Mouse (Mus musculus): ENCODE data around the gene Ltf.

Ltf gene

DNA sequence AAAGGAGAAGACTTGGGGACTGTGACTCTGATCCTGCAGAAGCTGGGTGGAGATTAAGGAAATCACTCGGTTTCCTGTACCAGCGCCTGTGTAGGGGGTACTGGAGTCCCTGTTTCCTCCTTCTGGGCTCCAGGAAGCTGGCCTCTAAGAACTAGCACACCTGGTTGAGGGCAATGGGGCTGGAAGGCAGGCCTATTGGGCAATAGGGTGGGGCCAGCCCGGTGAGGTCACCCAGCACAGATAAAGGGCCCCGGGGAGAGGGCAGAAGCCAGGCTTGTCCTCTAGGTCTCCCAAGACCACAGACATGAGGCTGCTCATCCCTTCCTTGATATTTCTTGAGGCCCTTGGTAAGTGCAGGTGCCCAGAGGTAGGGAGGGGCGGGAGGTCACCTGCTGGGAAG, at the start of gene Ltf:
Gene Ltf, plus strand, starts transcription at position 250 of the 400 bp plus-strand sequence.
- DNase-seq (ENCODE audit: low spot score in 2 of 2) = peak in 1 of 2 experiments; percentile 35

DNA sequence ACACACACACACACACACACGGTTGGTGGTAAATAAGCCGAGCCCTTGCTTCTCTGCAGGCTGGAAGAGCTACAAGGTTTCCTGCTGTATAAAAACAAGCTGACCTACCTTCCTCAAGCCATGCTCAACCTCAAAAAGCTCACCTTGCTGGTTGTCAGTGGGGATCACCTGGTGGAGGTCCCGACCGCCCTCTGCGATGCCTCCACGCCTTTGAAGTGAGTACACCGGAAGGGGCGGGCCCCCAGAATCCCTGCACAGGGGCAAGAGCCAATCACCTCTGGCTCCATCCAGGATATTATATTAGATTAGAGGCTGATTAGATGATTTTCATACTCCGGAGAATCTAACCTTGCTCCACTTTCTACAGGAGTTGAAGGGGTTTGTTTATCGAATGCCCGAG, 39.7 kb upstream of the Ltf start:
- no peak for DNase-seq (ENCODE audit: low spot score in 2 of 2)

DNA sequence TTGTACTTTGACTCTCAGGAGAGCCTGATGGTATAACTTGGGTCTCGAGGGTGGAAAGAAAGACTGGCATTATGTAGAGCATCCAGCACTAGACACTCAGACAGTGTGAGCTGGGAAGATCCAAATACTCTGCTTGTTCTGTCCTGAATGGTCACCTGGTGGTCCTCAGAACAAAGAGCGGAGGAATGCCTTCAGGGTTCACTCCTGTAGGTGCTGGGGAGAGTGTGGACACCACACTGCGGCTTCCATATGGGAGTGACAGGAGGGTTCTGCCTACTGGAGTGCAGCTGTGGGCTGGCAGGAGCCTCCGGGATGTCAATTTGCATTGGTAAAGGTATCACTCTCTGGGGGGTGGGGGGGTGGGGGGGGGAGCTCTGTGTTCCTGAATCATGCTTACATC, 36.7 kb upstream of the Ltf start:
- no peak for DNase-seq (ENCODE audit: low spot score in 2 of 2)

GRCm38 (mm10) chr9:110984096-110984495, 35.0 kb upstream of the Ltf start:
- DNase-seq (ENCODE audit: low spot score in 2 of 2) = no peak

GRCm38 (mm10) chr9:110985541-110985940, 33.5 kb upstream of the Ltf start:
- DNase-seq (ENCODE audit: low spot score in 2 of 2) = no peak

DNA sequence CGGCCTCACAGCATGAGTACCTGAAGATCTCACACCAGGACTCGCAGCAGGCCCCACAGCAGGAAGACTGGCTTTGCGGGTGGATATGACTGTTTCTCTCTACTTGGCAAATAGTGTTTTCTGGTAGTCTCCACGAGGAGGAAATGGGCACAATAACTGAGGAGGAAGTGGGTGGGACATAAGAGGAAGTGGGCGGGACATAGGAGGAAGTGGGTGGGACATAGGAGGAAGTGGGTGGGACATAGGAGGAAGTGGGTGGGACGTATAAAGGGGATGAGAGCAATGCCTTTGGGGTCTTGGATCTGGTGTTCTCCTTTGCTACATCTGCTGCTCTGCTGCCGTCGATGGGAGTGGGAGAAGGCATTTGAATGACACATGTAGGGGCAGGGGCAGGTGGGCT, 33.1 kb upstream of the Ltf start:
- DNase-seq (ENCODE audit: low spot score in 2 of 2) = no peak

DNA sequence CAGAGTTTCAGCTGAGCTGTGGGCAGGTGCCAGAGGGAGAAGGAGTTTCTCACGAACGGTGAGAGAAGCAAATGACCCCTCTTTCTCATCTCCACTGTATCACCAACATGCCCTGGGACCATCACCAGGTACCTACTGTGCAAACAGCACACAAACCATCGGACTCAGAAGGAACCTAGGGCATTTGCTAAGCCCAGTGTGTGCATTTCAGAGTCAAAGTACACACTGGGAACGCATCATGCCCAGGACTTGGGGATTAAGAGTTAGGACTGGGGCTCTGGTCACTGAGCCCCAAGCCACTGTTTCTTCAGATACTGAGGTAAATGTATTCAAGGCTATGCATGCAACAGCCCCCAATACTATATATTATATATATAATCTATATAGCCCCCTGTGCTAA, 31.7 kb upstream of the Ltf start:
- no peak for DNase-seq (ENCODE audit: low spot score in 2 of 2)

DNA sequence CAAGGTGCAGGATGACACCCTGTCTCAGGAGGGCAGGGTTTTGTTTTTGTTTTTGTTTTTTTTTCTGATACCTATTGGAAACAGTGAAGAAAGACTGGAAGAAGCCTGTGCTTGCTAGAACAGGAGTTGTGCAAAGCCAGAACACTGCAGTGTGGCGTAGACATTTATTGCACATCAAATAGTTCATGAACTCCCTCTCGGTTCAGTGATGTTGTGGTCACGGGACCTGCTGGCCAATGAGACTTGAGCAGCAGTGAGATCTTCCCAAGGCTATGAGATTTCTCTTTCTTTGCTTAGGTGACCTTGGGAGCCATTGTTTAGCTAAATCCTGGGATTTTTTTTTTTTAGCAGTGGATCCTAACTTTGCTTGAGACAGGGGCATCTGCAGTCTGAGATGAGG, 31.0 kb upstream of the Ltf start:
- no peak for DNase-seq (ENCODE audit: low spot score in 2 of 2)

- no peak for DNase-seq (ENCODE audit: low spot score in 2 of 2)
These were observed 29.9 kb upstream of the Ltf start for GRCm38 (mm10) chr9:110989141-110989540.

GRCm38 (mm10) chr9:110989543-110989942, 29.5 kb upstream of the Ltf start:
- no peak for DNase-seq (ENCODE audit: low spot score in 2 of 2)

GRCm38 (mm10) chr9:110990204-110990603, 28.9 kb upstream of the Ltf start, which contains the start of gene Rtp3:
Gene Rtp3 (minus strand): TSS chr9:110990583.
- no peak for DNase-seq (ENCODE audit: low spot score in 2 of 2)

GRCm38 (mm10) chr9:110993281-110993709, 25.8 kb upstream of the Ltf start:
- no peak for DNase-seq (ENCODE audit: low spot score in 2 of 2)

DNA sequence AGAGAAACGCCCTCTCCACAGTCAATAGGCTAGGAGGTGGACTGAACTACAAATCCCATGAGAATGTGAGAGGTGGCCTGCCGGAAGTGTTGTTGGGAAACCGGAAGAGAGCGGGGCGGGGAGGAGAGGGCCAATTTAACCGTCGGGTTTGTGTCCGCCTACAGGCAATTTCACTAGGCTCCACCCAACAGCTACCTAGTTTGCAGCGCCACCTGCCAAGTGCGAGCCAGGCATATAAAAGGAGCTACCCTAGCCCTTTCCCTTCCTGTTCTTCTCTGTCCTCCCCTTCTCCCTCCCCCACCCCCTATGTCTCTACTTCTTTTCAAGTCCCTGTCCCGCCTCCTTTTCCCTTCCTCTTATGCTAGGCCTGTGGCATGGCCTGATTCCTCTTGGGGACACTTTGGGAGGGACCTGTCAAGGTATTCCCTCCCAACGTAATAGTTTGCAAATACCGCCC, 24.3 kb upstream of the Ltf start:
- DNase-seq (ENCODE audit: low spot score in 2 of 2) = peak in 1 of 2 experiments; percentile 75

DNA sequence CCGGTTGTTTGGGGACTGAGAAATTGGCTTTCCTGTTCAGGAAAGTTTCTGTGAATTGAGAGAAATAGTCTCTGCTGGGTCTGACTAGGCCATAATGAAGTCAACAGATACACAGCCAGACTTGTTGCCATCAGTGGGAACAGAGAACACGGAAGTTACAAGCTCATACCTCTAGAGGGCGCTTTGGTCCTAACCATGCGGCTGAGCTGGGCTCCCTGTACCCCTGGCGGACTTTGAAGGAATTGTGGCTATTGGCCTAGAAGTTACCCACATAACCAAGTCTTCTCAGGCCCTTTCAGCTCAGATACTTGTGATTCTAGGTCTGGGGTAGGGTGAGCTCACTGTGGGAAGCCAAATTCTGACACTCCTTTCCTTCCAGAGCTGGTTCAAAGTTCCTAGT, 21.8 kb upstream of the Ltf start:
- DNase-seq (ENCODE audit: low spot score in 2 of 2) = peak; percentile 55 to 83

GRCm38 (mm10) chr9:110999056-110999455, 20.0 kb upstream of the Ltf start:
- DNase-seq (ENCODE audit: low spot score in 2 of 2) = no peak

GRCm38 (mm10) chr9:110999856-111000255, 19.2 kb upstream of the Ltf start:
- DNase-seq (ENCODE audit: low spot score in 2 of 2) = no peak

DNA sequence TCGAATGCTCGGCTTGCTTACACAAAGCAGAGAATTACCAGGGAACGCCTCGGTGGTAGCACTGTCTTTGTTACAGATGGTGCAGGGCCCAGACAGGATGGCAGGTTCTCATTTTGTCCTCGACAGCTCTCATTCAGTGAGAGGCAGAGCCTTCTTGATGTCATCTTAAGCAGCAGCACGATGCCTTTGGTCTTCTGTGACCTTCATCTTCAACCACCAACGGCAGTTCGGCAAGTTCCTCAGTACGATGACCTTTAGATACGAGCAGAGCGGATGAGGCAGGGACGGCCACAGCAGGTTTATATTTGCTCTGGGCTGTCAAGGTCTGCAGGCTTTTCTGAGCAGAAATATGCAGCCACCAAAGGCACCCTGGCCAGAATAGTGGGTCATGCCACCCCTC, 17.4 kb upstream of the Ltf start:
- no peak for DNase-seq (ENCODE audit: low spot score in 2 of 2)

- no peak for DNase-seq (ENCODE audit: low spot score in 2 of 2)
These were observed 15.8 kb upstream of the Ltf start for GRCm38 (mm10) chr9:111003279-111003678.

DNA sequence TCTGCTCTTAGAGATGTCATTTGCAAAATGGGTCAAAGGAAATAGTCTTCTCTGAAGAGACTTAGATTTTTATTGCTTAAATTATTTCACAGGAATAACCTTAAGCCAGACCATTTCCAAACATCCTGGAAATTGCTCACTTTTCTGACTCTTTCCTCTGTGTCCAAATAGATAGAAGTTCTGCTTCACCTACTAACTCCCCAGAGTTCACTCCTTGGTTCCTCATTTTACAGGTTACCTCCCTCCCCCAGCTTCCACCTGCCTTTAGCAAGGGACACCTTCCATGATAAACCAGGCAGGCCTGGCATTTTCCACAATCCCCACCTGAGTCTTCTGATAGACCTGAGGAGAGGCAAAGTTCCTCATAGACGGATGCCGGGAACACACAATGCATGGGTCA, 12.5 kb upstream of the Ltf start:
- no peak for DNase-seq (ENCODE audit: low spot score in 2 of 2)

DNA sequence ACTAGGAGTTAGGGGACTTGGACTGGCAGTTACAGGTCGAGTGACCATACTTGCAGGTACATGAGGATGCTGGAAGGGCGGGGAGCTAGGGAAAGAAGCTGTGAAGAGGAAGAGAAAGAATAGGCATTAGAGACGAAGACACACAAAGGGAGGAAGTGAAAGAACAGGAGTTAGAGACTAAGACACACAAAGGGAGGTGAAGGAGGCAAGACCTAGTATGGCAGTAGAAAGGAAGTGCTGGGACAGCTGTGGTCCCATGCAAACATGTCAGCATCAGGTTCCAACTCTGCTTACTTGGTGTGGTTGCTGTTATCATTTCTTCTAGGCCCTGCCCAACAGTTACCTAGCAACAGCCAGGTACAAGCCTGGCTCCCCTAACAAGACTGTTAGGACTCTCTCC, 9.3 kb upstream of the Ltf start:
- no peak for DNase-seq (ENCODE audit: low spot score in 2 of 2)

DNA sequence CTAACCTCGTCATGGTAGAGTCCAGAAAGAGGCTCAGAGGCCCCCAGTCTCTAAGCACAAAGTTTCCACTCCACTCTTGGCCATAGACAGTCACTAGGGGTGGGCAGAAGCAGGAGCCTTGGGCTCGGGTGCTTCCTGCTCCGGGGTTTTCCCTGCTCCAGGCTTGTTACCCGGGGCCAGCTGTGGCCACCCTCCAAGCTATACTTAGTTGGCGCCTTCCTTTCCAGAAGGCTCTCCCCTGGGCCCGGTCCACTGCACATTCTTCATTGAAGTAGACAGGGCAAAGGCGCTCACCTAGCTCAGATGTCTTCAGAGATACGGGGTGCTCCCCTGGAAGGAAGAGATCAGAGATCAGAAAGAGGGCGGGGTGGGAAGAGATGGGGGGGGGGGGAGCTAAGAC, 7.5 kb upstream of the Ltf start:
- no peak for DNase-seq (ENCODE audit: low spot score in 2 of 2)

DNA sequence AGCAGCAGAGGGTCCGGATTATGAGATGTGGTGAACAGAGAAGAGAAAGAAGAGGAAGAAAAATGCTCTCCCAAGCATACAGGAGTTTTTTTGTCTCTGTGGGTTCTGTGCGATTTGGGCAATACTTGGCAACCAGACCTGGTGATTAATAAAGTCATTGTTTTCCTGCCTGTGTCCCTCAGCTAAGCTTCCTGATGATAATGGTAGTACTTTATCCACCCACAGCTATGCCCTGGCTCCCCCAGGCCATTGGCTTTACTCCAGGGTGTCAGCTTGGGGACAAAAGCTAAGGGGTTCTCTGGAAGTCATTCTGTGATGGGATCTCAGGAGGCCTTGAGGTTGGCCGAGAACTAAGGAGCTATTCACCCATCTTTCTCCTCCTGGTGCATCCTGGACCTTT, 7.0 kb upstream of the Ltf start:
- DNase-seq (ENCODE audit: low spot score in 2 of 2) = no peak

GRCm38 (mm10) chr9:111015658-111016057, 3.4 kb upstream of the Ltf start:
- peak in 1 of 2 experiments; percentile 35 for DNase-seq (ENCODE audit: low spot score in 2 of 2)

DNA sequence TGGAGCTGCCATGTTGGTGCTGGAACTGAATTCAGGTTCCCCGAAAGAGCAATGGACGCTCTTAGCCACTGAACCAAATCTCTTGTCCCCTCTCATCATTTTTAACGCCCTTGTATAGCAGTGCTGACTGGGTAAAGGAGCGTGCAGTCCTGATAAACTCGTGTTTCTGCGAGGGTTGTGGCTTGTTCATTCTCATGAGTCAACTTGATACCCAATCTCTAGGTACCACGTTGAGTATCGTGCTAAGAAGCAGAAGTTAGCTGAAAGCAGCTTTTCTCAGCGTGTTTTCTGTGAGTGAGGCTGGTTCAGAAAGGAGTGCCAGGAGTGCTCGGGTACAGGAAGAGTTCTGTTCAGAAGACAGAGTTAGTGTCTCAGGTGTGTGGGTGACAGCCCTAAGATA, 7.7 kb downstream of the Ltf start:
- DNase-seq (ENCODE audit: low spot score in 2 of 2) = no peak

- DNase-seq (ENCODE audit: low spot score in 2 of 2) = no peak
These were observed 14.6 kb downstream of the Ltf start for GRCm38 (mm10) chr9:111033717-111034116.

All from spleen, postnatal 10 days (tissue).